Mouse (Mus musculus) gastrocnemius, postnatal 25 days (tissue): ENCODE data around the gene Prr14l. TPM values are rescaled to one million over a fixed set of nuclear protein-coding genes. Genes with fewer than 3 reads are reported as not detected.
"Not testable (repeated sequence)": the region's sequence is repeated elsewhere in the genome, so short reads cannot be mapped to it uniquely, and the experiment has no call there.

Source experiments
- DNase-seq: peaks from one replicate; pipeline ENCODE4 v3.0.0; 2022
- long read RNA-seq, 2 experiments: library from polyadenylated mRNA; stranded (forward); transcript quantifications; one replicate each; pipeline ENCODE4 v2.0.0; 2021
- total RNA-seq, 2 experiments: library from RNA; stranded (reverse); gene quantifications; 1 replicate in 1 of 2; 2 replicates in 1 of 2; pipeline ENCODE4 v1.2.3; 2021

Gene Prr14l
- 1 to 10 TPM; 4.1 to 4.7 TPM for total RNA-seq
- long read RNA-seq, experiment 1, partial matches to known transcripts, result 0 of 1 reads
- long read RNA-seq, experiment 1, other reads (novel, unspliced or antisense), result 1 of 1 reads
- long read RNA-seq, experiment 2, partial matches to known transcripts, result 0 of 1 reads
- long read RNA-seq, experiment 2, other reads (novel, unspliced or antisense), result 1 of 1 reads

- DNase-seq, result peak; percentile 96
Measured at GRCm38 (mm10) chr5:32853731-32854507, at the start of gene Prr14l. Prr14l (minus strand) TSS chr5:32854256.

DNA sequence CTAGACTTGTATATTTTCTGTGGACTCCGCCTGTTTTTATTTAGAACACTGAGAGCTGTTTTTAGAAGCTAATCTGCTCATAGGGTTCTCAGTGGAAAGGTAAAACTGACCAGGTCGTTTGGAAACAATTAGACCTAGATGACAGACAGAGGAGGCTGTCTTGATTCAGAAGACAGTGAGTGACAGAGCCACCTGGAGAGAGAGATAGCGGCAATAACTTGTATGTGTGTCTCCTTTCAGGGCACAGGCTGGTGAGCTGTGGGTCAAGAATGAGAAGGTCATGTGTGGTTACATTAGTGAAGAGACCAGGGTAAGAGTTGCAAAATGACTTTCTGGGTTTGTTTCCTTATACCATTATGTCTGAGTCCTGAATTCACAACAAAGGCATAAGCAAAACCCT, 32.7 kb upstream of the Prr14l start:
- no peak for DNase-seq

DNA sequence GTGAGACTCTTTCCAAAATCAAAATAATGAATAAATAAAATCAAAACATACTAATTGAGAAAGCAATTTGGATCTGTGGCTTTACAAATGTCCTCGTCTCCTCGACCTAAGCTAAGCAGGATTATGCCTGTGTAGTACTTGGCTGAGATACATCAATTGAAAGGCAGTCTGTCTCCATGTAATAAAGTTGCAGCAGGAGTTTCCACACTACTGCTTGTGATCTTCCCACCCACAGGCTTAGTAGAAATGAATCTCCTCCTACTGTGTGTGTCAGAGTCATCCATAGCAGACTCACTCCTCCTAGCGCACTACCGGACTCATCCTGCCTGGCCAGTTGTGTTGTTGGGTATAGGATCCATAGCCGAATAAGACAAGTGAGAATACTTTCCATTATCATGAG, 18.3 kb upstream of the Prr14l start:
- DNase-seq, result no peak

DNA sequence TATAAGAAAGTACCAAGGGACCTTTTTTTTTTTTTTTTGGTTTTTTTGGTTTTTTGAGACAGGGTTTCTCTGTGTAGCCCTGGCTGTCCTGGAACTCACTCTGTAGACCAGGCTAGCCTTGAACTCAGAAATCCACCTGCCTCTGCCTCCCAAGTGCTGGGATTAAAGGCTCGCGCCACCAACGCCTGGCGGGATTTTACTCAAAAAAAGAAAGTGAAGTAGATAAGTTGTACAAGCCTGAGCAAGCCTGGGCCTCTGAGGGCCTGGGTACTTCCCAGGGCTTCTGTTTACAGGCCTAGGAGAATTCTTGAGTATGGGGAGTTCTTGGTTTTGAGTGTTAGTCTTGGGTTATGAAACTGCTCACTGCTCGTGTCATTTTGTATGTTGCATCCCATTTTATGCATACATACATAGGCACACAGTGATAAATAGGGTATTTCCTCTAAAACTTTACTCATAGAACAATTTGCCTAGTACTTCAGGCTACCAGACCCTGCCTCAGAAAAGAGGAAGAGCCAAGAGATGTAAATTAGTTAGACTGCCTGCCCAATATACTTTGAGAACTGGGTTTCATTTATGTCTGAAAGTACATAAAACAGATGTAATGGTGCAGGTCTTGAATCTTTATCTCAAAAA, 15.5 kb upstream of the Prr14l start:
- DNase-seq, result no peak

DNA sequence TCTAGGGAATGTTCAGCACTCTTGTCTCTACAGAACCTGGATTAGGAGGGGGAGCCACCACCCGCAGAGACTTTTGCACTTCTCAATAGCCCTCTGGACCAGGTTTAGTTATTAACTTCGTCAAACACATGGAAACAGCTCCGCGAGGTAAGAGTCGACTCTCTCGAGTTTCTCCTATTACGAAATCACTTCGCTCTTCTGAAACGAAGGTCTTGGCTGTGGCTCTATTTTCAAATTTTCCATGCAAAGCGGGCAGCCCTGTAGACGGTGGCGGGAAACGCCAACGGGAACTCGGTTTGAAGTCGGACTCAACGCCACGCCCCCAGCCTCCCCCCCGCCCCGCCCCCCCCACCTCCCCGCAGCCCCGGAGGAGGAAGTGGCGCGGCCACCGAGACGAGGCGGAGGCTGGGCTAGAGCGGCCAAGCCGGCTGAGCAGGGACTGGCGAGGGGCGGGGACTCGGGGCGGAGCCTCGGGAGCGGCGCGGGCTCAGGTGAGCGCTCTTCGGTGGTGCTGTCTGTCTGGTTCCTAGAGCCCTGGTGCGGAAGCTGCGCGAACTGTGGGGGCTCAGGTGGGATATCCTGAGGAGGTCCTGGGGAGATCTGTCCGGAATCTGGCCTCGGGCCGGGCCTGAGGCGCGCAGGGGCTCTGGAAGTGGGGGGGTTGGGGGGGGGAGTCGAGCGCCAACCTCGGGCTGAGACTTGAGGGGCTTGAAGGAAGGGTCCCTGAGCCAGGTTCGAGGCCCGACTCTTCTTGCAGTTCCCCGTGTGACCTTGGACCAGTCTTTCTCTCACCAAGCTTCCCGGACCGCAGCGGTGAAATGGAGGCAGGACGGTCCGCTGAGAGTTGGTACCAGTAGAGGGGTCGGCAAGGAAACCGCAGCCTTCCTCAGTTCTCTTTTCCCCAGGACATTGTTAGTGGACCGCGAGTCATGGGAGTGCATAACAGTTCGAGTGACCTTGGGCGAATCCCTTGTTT, 9.5 kb upstream of the Prr14l start, which contains the start of gene Depdc5:
Gene Depdc5, plus strand, starts transcription at position 449 of the 976 bp plus-strand sequence.
- DNase-seq, result peak; percentile 93

DNA sequence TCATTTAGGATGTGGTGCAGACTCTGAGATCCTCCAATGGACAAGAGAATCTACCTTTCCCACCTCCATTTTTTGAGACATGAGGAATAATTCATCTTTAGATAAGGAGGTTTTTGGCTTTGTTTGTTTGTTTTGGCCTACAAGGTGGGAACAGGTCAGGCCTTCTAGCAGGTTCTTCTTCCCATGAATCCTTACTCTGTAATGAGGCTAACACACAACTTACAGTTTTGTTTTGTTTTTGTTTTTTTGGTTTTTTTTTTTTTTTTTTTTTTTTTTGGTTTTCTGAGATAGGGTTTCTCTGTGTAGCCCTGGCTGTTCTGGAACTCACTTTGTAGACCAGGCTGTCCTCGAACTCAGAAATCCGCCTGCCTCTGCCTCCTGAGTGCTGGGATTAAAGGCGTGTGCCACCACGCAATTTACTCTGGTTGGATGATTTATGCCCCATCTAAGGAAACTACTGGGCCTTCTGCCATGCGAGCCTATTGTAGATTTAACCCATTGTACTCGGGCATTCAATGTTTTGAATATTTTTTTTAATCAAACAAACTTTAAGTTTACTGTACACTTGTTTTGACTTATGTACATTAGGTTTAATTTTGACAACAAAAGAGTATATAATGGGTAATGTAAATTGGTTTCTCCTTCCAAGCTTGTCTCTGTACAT, 8.5 kb upstream of the Prr14l start:
- DNase-seq, result no peak

- DNase-seq, result no peak
Measured at GRCm38 (mm10) chr5:32861082-32861481, 7.0 kb upstream of the Prr14l start.

GRCm38 (mm10) chr5:32857781-32858220, 3.7 kb upstream of the Prr14l start:
- DNase-seq, result no peak

DNA sequence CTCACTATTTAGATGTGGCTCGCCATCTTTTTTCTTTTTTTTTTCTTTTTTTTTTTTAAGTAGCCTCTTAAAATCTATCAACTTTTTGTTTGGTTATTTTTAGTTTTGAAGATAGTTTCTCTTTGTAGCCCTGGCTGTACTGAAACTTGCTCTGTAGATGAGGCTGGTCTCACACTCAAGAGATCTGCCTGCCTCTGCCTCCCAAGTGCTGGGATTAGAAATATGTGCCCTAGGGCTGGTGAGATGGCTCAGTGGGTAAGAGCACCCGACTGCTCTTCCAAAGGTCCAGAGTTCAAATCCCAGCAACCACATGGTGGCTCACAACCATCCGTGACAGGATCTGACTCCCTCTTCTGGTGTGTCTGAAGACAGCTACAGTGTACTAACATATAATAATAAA, 1.2 kb upstream of the Prr14l start:
- not testable (repeated sequence) for DNase-seq

DNA sequence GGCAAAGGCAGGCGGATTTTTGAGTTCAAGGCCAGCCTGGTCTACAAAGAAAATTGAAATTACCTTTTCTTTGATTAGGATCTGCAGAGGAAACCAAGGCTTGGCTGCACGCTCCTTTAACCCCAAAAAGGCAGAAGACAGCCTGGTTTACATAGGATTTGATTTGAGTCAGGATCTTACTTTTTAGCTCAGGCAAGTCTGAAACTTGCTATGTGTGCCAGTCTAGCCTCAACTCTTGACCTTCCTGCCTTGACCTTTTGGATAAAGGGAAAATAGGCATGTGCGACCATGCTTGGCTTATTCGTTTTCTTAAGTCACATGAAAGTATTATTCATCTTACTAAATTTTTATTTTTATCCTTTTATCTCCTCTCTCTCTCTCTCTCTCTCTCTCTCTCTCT, 762 bp upstream of the Prr14l start:
- no peak for DNase-seq

GRCm38 (mm10) chr5:32852026-32852425, 2.0 kb downstream of the Prr14l start:
- no peak for DNase-seq

GRCm38 (mm10) chr5:32849580-32849979, 4.5 kb downstream of the Prr14l start:
- DNase-seq, result not testable (repeated sequence)

DNA sequence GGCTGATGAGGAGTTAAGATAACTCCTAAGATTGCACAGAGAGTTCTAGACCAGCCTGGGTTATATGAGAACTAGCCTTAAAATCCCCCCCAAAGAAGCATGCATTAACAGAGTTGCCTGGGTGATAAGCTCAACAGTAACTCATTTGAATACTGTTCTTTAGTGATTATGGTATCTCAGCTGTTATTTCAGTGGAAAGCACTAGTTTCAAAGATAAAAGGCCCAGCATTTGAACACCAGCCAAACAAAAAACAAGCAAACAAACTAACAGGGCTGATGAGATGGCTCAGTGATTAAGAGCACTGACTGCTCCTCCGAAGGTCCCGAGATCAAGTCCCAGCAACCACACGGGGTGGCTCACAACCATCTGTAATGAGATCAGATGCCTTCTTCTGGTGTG, 4.9 kb downstream of the Prr14l start:
- DNase-seq, result no peak

- DNase-seq, result no peak
Measured at GRCm38 (mm10) chr5:32840029-32840428, 14.0 kb downstream of the Prr14l start.

DNA sequence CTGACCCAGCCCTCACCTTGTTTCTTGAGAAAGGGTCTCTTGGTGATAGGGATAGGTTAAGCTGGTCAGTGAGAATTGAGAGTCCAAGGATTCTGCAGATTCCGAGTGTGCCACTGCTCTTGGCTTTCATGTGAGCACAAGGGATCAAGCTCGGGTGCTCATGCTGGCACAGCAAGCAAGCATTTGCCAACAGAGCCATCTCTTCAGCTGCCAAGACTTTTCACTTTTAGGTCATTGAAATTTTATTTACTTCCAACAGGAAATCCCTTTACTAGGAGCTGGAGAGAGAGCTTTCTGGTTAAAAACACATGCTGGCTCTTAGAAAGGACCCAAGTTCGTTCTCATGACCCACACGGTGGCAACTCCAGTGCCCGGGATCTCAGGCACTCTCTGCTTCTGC, 17.1 kb downstream of the Prr14l start:
- no peak for DNase-seq

DNA sequence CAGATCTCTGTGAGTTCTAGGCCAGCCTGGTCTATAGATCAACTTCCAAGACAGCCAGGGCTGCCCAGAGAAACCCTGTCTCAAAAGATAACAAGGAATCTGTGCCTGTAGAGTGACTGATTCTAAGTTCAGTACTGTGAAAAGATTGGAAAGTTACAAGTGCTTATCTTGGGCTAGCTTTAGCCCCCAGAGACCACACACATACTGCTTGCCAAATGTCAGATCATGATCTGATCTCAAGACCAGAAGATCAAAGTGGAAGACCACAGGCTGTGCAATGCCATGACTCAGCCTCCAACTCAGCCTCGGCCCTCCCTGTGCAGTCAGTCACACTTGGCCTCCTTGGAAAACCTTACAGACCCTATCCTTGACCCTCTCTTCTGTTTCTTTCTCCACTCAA, 19.6 kb downstream of the Prr14l start:
- no peak for DNase-seq

DNA sequence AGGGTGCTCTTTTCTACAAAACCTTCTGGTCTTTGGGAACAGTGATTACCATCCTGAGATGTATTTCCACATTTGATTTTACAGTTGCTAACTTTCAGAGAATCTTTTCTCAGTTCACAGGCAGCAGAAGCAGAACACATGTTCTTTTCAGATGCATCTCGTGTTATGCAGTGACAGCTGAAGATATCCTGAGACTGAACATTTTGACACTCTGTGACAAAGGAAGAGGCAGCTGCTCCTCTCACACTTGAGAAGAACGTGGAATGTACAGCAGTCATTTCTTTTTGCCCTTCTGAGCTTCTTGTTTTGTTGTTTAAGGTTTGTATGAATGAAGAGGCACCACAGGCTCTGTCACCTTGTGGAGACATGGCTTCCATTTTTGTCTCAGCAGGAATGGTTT, 24.0 kb downstream of the Prr14l start:
- no peak for DNase-seq

- DNase-seq, result not testable (repeated sequence)
Measured at GRCm38 (mm10) chr5:32828766-32829165, 25.3 kb downstream of the Prr14l start.

GRCm38 (mm10) chr5:32827009-32827408, 27.0 kb downstream of the Prr14l start, which contains the start of gene Gm20671:
Gm20671 (minus strand) TSS chr5:32827109.
- DNase-seq, result no peak

- DNase-seq, result no peak
Measured at GRCm38 (mm10) chr5:32820471-32820870, 33.6 kb downstream of the Prr14l start.

DNA sequence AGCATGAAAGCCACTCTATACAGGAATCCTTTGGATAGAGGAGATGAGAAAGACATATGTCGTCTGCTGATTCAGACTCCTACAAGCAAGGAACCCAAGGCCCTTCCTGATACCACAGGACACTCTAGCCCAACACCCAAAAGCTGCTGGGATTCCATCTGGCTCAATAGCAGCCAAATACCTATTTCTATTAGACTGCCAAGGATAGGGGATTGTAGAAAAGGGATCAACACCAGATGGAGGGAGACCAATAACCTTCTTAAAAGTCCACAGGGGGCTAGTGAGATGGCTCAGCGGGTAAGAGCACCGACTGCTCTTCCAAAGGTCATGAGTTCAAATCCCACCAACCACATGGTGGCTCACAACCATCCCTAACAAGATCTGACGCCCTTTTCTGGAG, 38.7 kb downstream of the Prr14l start:
- DNase-seq, result no peak
